Mouse (Mus musculus) thymus, adult 2 months (tissue): Measurements from ENCODE around the gene Bpifc.

Experiments
- CTCF ChIP-seq: fragments of 200-500 bp; IDR thresholded peaks from 2 replicates; pipeline ENCODE4 v1.5.1; 2012; ENCODE audit warnings: mild to moderate bottlenecking, control low read depth, low read length, moderate library complexity, borderline replicate concordance; ENCODE audit not compliant: control insufficient read depth, poor library complexity, insufficient read depth; ENCODE audit errors: extremely low read depth
- POLR2A ChIP-seq: fragments of 200-500 bp; IDR thresholded peaks from 2 replicates; pipeline ENCODE4 v1.6.1; 2012; ENCODE audit warnings: mild to moderate bottlenecking, low read length, control low read depth, moderate library complexity; ENCODE audit not compliant: control insufficient read depth, poor library complexity, insufficient read depth; ENCODE audit errors: extremely low read depth

- TF ChIP-seq POLR2A (no peak), CTCF (no peak)
Observed at GRCm38 (mm10) chr10:85989412-85990115, 22.1 kb downstream of the Bpifc start.
